Mouse (Mus musculus): ENCODE results near the gene Peli3. TPM values are rescaled to one million over a fixed set of nuclear protein-coding genes. Genes with fewer than 3 reads are reported as not detected.
A peak's percentile ranks its signal among the peaks of the same experiment; 100 is the strongest.
"Not testable (repeated sequence)": the region's sequence is repeated elsewhere in the genome, so short reads cannot be mapped to it uniquely, and the experiment has no call there.

The Peli3 gene
- polyA plus RNA-seq (2016; fragmentation: Nextera tagmentation; extraction: Ambion mirVana), result 3.4 and 4.5 TPM in 2 replicates

DNA sequence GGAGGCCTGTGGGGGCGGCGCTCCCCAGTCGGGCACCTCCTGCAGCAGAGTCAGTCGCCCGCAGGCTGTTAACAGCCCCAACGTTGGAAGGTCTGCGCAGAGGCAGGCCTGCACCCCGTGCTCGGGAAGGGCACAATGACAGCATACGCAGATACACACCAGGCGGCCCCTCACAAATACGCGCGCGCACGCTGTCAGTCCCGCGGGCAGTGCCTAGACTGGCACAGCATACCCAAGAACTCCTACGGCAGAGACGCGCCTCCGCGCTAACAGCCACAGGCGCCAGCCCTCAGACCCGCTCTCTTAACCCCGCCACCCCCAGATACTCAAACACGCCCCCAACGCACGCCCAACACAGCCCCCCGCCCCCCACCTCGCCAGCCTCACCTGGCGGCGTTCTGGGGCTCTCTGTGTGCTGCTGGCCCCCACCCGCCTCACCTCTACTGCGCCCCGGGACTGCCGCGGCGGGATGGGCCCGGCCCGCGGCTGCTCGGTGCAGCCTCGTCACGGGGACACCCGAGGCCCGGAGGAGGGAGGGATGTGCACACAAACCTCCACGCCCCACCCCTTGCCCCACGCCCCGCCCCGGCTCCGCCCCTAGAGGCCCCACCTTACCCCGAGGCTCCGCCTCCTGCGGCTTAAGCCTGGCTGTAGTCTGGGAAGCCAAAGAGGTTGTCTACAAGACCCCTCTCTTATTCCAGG is at the start of gene Peli3:
Gene Peli3 (minus strand): TSS at position 577 of the 702 bp plus-strand sequence.
- Histone ChIP-seq H3K4me3 (replicated peaks) (peak within 1 kb of the TSS; percentile 68), H3K9me3 (no peaks in the 10 kb centered on the region), H3K27ac (0 out of 2 replicates have a peak within 1 kb of the TSS, but pooled peaks have one; percentile 7), H3K4me1 (replicated peaks) (peaks cover 11% of the 10 kb centered on the region), H3K4me2 (peak within 1 kb of the TSS; percentile 93), H3K27me3 (peaks cover 12% of the 10 kb centered on the region), H3K9ac (replicated peaks) (peak within 1 kb of the TSS; percentile 73), H3K36me3 (no peaks in the 10 kb centered on the region)
- peak; percentile 93 for ATAC-seq (ENCODE audit: insufficient number of reproducible peaks, insufficient read depth, low FRiP score, low TSS enrichment, low read depth)
- WGBS, result under 1% methylated on average over 50 of the region's 55 CpGs

GRCm38 (mm10) chr19:4992371-4992770 is 49.4 kb upstream of the Peli3 start:
- H3K27me3 ChIP-seq, result peaks cover 78% of the 10 kb centered on the region
- no peak for ATAC-seq (ENCODE audit: insufficient number of reproducible peaks, insufficient read depth, low FRiP score, low TSS enrichment, low read depth)
- no peak overlapping the region for H3K4me2 ChIP-seq
- no peak overlapping the region for H3K4me3 ChIP-seq (replicated peaks)
- no peak overlapping the region for H3K9ac ChIP-seq (replicated peaks)
- H3K4me1 ChIP-seq (replicated peaks), result no peaks in the 10 kb centered on the region; the same call in 1 of the 2 replicates
- no peak overlapping the region for H3K27ac ChIP-seq
- WGBS, result 11% methylated on average over 8 of the region's 8 CpGs
- no peaks in the 10 kb centered on the region for H3K9me3 ChIP-seq
- no peaks in the 10 kb centered on the region for H3K36me3 ChIP-seq

- ATAC-seq (ENCODE audit: insufficient number of reproducible peaks, insufficient read depth, low FRiP score, low TSS enrichment, low read depth), result no peak
- H3K4me2 ChIP-seq, result no peak overlapping the region
These were observed 47.8 kb upstream of the Peli3 start for GRCm38 (mm10) chr19:4990716-4991115.

DNA sequence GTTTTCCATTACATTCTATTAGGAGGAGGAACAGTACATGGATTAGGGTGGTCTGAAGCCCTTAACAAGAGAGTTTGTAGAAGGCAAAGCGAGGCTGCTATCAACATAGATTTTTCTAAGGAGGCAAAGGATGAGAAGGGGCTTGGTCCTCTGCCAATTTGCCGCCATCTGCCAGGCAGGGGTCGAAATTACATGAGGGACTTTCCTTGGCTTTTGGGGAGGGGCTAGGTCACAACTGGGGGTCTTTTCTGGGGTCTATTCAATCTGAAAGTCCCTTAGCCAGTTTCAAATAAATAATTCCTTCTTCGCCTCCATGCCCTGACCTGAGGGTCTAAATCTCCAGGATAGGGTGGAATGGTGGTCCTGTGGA is 47.3 kb upstream of the Peli3 start, which contains the start of gene Npas4:
Gene Npas4 (minus strand): TSS at position 61 of the 370 bp plus-strand sequence.
- Histone ChIP-seq H3K9me3 (no peaks in the 10 kb centered on the region), H3K9ac (replicated peaks) (no peak within 1 kb of the TSS), H3K27ac (no peak within 1 kb of the TSS), H3K27me3 (peaks cover 85% of the 10 kb centered on the region), H3K4me3 (replicated peaks) (0 out of 2 replicates have a peak within 1 kb of the TSS, but pooled peaks have one; percentile 1), H3K4me2 (no peak within 1 kb of the TSS), H3K36me3 (no peaks in the 10 kb centered on the region), H3K4me1 (replicated peaks) (no peaks in the 10 kb centered on the region; the same call in 1 of the 2 replicates)
- WGBS, result 14% methylated on average over 4 of the region's 4 CpGs
- no peak for ATAC-seq (ENCODE audit: insufficient number of reproducible peaks, insufficient read depth, low FRiP score, low TSS enrichment, low read depth)

More at GRCm38 (mm10) chr19:4990716-4991115, 47.8 kb upstream of the Peli3 start:
- no peak overlapping the region for H3K4me3 ChIP-seq (replicated peaks)
- H3K9me3 ChIP-seq, result no peaks in the 10 kb centered on the region
- peaks cover 82% of the 10 kb centered on the region for H3K27me3 ChIP-seq
- H3K27ac ChIP-seq, result no peak overlapping the region
- no peaks in the 10 kb centered on the region; the same call in 1 of the 2 replicates for H3K4me1 ChIP-seq (replicated peaks)
- no peaks in the 10 kb centered on the region for H3K36me3 ChIP-seq
- 2% methylated on average over 21 of the region's 22 CpGs for WGBS
- no peak overlapping the region for H3K9ac ChIP-seq (replicated peaks)

DNA sequence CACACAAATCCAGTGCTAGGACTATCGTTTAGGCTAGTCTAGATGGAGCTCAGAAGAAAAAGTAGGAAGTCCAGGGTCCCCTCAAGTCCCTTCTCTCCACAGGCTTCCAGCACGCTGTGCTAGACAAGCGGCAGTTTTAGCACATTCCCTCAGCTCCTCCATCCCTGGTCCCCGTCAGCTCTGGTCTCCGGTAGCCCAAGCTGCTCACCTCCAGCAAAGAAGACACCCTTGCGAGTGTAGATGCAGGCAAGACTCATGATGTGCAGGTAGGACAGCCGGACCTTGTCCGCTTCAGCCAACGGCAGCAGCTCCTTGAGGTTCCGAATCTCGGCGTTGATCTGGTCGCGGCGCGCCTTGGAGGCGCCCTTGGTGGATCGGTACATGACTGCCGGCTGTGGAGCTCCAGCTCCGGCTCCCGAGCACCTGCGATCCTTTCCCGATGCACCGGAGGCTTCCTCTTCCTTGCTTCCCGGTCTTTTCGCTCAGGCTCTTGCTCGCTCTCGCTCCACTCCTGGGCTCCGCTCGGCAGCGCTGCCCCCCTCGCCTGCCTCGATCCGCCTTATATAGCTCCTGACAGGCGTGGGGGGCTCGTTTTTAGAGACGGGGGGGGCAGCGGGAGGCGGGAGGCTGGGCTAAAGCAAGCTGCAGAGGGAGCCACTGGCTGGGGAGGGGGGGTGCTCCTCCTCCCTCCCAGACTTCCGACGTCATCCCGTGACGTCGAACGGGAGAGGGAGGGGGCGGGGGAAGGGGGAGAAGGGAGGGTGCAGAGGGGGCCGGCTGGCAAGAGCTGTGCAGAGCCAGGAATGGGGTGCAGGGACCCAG is 46.7 kb upstream of the Peli3 start:
- H3K27ac ChIP-seq, result no peak overlapping the region
- H3K4me3 ChIP-seq (replicated peaks), result 0 out of 2 replicates have a peak overlapping the region, but pooled peaks have one; percentile 1
- no peak overlapping the region for H3K9ac ChIP-seq (replicated peaks)
- ATAC-seq (ENCODE audit: insufficient number of reproducible peaks, insufficient read depth, low FRiP score, low TSS enrichment, low read depth), result no peak
- no peak overlapping the region for H3K4me2 ChIP-seq
- WGBS, result 21% methylated on average over 46 of the region's 47 CpGs
- H3K36me3 ChIP-seq, result no peaks in the 10 kb centered on the region
- no peaks in the 10 kb centered on the region; the same call in 1 of the 2 replicates for H3K4me1 ChIP-seq (replicated peaks)
- peaks cover 85% of the 10 kb centered on the region for H3K27me3 ChIP-seq
- H3K9me3 ChIP-seq, result no peaks in the 10 kb centered on the region

GRCm38 (mm10) chr19:4989013-4989412 is 46.1 kb upstream of the Peli3 start:
- no peaks in the 10 kb centered on the region for H3K9me3 ChIP-seq
- no peak overlapping the region for H3K27ac ChIP-seq
- no peak overlapping the region for H3K4me2 ChIP-seq
- WGBS, result 3% methylated on average over 13 of the region's 13 CpGs
- H3K9ac ChIP-seq (replicated peaks), result no peak overlapping the region
- no peak overlapping the region for H3K4me3 ChIP-seq (replicated peaks)
- H3K4me1 ChIP-seq (replicated peaks), result no peaks in the 10 kb centered on the region; the same call in 1 of the 2 replicates
- H3K36me3 ChIP-seq, result no peaks in the 10 kb centered on the region
- H3K27me3 ChIP-seq, result peaks cover 85% of the 10 kb centered on the region
- 0 out of 2 replicates have a peak, but pooled peaks have one; percentile 15 for ATAC-seq (ENCODE audit: insufficient number of reproducible peaks, insufficient read depth, low FRiP score, low TSS enrichment, low read depth)

DNA sequence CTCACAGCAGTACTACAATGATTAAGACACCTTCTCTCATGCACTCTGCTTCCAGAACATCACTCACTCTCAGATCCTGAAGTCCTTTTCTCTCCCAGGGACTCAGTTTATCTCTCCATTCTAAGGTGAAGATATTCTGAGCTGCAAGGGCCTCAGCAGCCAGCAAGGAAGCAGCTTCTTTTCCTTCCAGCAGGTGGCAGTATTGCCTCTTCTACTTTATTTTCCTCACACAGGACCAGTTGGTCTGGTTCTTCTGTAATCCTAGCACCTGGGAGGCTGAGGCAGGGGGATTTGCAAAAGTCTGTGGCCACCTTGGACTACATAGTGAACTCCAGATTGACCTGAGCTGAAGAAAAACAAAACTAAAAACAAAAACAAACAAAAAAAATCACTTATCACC is 38.8 kb upstream of the Peli3 start:
- H3K4me1 ChIP-seq (replicated peaks), result no peaks in the 10 kb centered on the region
- H3K9me3 ChIP-seq, result no peaks in the 10 kb centered on the region
- H3K27ac ChIP-seq, result no peak overlapping the region
- no peak for ATAC-seq (ENCODE audit: insufficient number of reproducible peaks, insufficient read depth, low FRiP score, low TSS enrichment, low read depth)
- H3K4me2 ChIP-seq, result no peak overlapping the region
- no peak overlapping the region for H3K9ac ChIP-seq (replicated peaks)
- H3K27me3 ChIP-seq, result peaks cover 43% of the 10 kb centered on the region
- no peak overlapping the region for H3K4me3 ChIP-seq (replicated peaks)
- no peaks in the 10 kb centered on the region for H3K36me3 ChIP-seq

GRCm38 (mm10) chr19:4968236-4968635 is 25.3 kb upstream of the Peli3 start:
- ATAC-seq (ENCODE audit: insufficient number of reproducible peaks, insufficient read depth, low FRiP score, low TSS enrichment, low read depth), result no peak
- WGBS, result 100% methylated on average over 2 of the region's 2 CpGs

DNA sequence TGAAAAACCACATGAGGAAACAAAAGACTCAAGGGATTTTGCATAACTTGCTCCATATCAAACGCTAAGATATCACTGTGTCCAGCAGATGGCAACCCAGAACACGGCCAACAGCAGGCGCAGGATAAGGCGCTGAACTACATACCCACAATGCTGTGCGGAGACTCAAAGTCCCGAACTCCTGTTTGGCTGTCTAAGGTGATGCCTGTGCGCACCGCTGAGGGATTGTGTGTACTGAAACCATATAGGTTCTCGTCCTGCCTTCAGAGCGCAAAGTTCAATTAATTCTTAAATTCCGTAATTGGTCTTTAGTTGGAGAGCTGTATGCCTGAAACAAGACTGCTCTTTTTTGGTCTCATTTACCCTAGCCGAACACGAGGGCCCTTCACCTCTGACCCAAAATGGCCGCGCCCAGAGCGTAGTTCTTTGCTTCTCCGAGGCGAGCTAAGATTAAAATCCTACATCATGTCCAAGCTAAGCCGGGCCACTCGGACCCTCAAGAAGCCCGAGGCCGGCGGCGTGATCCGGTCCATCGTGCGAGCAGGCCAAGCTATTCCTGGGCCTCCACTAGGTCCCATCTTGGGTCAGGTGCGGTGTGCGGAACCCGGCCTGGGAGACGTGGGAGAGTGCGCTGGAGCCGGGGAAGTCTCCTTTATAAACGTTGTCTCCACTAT is 19.1 kb upstream of the Peli3 start, which contains the start of gene Mrpl11:
Gene Mrpl11 (plus strand): TSS at position 220 of the 674 bp plus-strand sequence.
- peak within 1 kb of the TSS; percentile 80 for H3K4me2 ChIP-seq
- H3K9ac ChIP-seq (replicated peaks), result peak within 1 kb of the TSS; percentile 86
- WGBS, result under 1% methylated on average over 34 of the region's 34 CpGs
- peak; percentile 96 for ATAC-seq (ENCODE audit: insufficient number of reproducible peaks, insufficient read depth, low FRiP score, low TSS enrichment, low read depth)
- 0 out of 2 replicates have a peak, but pooled peaks cover 3% of the 10 kb centered on the region for H3K9me3 ChIP-seq
- H3K27ac ChIP-seq, result peak within 1 kb of the TSS; percentile 84
- peak within 1 kb of the TSS; percentile 81 for H3K4me3 ChIP-seq (replicated peaks)
- H3K4me1 ChIP-seq (replicated peaks), result peaks cover 7% of the 10 kb centered on the region
- H3K27me3 ChIP-seq, result no peaks in the 10 kb centered on the region
- H3K36me3 ChIP-seq, result peaks cover 33% of the 10 kb centered on the region

More at GRCm38 (mm10) chr19:4968236-4968635, 25.3 kb upstream of the Peli3 start:
- H3K27me3 ChIP-seq, result no peaks in the 10 kb centered on the region
- H3K9me3 ChIP-seq, result 0 out of 2 replicates have a peak, but pooled peaks cover 3% of the 10 kb centered on the region
- H3K4me3 ChIP-seq (replicated peaks), result no peak overlapping the region
- H3K27ac ChIP-seq, result no peak overlapping the region
- no peak overlapping the region for H3K9ac ChIP-seq (replicated peaks)
- peaks cover 2% of the 10 kb centered on the region for H3K4me1 ChIP-seq (replicated peaks)
- no peak overlapping the region for H3K4me2 ChIP-seq
- H3K36me3 ChIP-seq, result peaks cover 45% of the 10 kb centered on the region

DNA sequence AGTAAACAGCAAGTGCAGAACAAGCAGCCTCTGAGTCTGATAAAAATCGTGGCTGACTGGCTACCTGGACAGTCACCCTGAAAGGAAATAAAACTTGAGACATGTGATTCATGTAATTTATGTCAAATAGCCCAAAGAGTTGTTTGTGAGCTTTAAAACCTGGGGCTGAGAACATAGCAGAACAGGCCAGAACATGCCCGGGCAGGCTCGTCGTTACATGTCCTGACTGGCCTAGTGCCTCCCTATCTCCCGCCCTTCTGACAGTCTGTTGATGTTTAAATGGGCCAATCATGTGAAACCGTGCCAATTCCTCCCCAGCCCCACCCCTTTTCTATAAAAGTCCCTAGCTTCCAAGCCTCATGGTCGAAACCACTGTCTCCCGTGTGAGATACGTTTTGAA is 5.7 kb upstream of the Peli3 start:
- H3K4me2 ChIP-seq; ATAC-seq (ENCODE audit: insufficient number of reproducible peaks, insufficient read depth, low FRiP score, low TSS enrichment, low read depth); H3K4me1 ChIP-seq (replicated peaks); H3K27ac ChIP-seq; H3K36me3 ChIP-seq; H3K4me3 ChIP-seq (replicated peaks); H3K9me3 ChIP-seq; H3K9ac ChIP-seq (replicated peaks); H3K27me3 ChIP-seq: not testable (repeated sequence)
- WGBS, result 84% methylated on average over 9 of the region's 9 CpGs
